In the genomic region with DNA sequence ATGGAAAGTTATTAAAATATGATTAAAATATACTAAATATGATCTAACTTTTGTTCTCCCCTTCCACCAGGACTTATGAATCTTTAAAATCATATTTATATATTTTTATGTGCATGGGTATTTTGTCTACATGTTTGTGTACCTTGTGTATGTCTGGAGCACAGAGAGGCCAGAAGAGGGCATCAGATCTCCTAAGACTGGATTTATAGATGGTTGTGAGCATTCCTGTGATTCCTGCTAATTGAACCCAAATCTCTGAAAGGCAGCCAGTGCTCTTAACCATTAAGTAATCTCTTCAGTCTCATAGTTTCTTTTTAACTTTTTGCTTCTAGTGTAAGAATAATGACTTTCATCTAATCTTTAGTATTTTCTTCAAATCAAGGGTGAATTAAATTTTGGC, we compare ENCODE assay signal across 31 mouse cellular contexts.
A peak's percentile ranks its signal among the peaks of the same experiment; 100 is the strongest.
DNase-seq lines count a peak whose midpoint lies in the region; ATAC-seq and TF ChIP-seq lines count a peak whose summit lies in the region.
"Had no signal": no experiment of that assay in that cellular context is flagged by ENCODE, and none has a peak within 500 bp of the region (broad histone marks: within the 10 kb centered on the region; RNA-seq: fewer than 3 reads in every experiment).

No protein-coding gene starts in this region.

- H3K9ac ChIP-seq in forebrain, postnatal 0 days = no peak overlapping the region
- no peak overlapping the region for H3K9ac ChIP-seq in forebrain, embryonic 16.5 days (replicated peaks; ENCODE audit: low read depth, low read length)
- H3K9ac ChIP-seq: heart, embryonic 12.5 days; hindbrain, embryonic 13.5 days; liver, embryonic 13.5 days; neural tube, embryonic 12.5 days had no signal

- DNase-seq in adrenal gland, adult 2 months = peak; percentile 7
- no peak for DNase-seq in adrenal gland, postnatal 25 days
- no peak for DNase-seq in forebrain, postnatal 0 days
- DNase-seq in A20 (ENCODE audit: low read depth, low spot score) (peak; percentile 17), liver (no peak)
- peak; percentile 2 to 15 for DNase-seq in adrenal gland, postnatal 36 days
- no peak for DNase-seq in cerebellum, adult 11-12 months
- DNase-seq: cerebellum, adult 11 months; cerebellum, adult 9-11 months; heart, adult 2 months; heart, postnatal 4 days; kidney, postnatal 14 days; layer of hippocampus, postnatal 36 days; left cerebral cortex, postnatal 4 days; liver, embryonic 13.5 days; lung, adult 18-20 months; right cerebral cortex, adult 18-20 months; thymus, adult 2 months; thymus, postnatal 36 days had no signal

- H3K4me3 ChIP-seq in forebrain, postnatal 0 days (ENCODE audit: low read depth, low read length) = no peak overlapping the region
- H3K4me3 ChIP-seq in forebrain, embryonic 16.5 days (replicated peaks; ENCODE audit: low read length) = no peak overlapping the region
- H3K4me3 ChIP-seq: heart, adult 2 months; heart, embryonic 12.5 days; hindbrain, embryonic 13.5 days; liver, embryonic 13.5 days; myocyte; neural tube, embryonic 12.5 days had no signal

- no peaks in the 10 kb centered on the region for H3K27me3 ChIP-seq in forebrain, postnatal 0 days (ENCODE audit: insufficient read depth, low read length)
- no peaks in the 10 kb centered on the region for H3K27me3 ChIP-seq in forebrain, embryonic 16.5 days (replicated peaks; ENCODE audit: control insufficient read depth, insufficient read depth, low read length)
- H3K27me3 ChIP-seq: heart, embryonic 12.5 days; hindbrain, embryonic 13.5 days; liver, embryonic 13.5 days; neural tube, embryonic 12.5 days; Patski had no signal

- no peak overlapping the region for H3K4me2 ChIP-seq in forebrain, postnatal 0 days (ENCODE audit: low read depth)
- no peak overlapping the region for H3K4me2 ChIP-seq in forebrain, embryonic 16.5 days (ENCODE audit: low read length)
- H3K4me2 ChIP-seq: heart, embryonic 12.5 days; hindbrain, embryonic 13.5 days; liver, embryonic 13.5 days; neural tube, embryonic 12.5 days had no signal

- H3K9me3 ChIP-seq in forebrain, postnatal 0 days (ENCODE audit: low read length) = no peaks in the 10 kb centered on the region
- H3K9me3 ChIP-seq in forebrain, embryonic 16.5 days (ENCODE audit: control insufficient read depth, low read length) = no peaks in the 10 kb centered on the region
- H3K9me3 ChIP-seq: heart, embryonic 12.5 days; hindbrain, embryonic 13.5 days; liver, embryonic 13.5 days; neural tube, embryonic 12.5 days had no signal

- ATAC-seq in forebrain, postnatal 0 days = no peak
- ATAC-seq in forebrain, embryonic 16.5 days = no peak
- ATAC-seq: CD4-positive, CD25-positive, alpha-beta regulatory T cell, adult 4 months; forebrain, embryonic 14.5 days; intestine, embryonic 16.5 days; lung, postnatal 0 days; midbrain, embryonic 16.5 days; Patski had no signal

- H3K4me1 ChIP-seq in forebrain, postnatal 0 days (ENCODE audit: insufficient read depth) = no peaks in the 10 kb centered on the region
- H3K4me1 ChIP-seq in forebrain, embryonic 16.5 days (replicated peaks; ENCODE audit: control insufficient read depth, insufficient read depth, low read length) = no peaks in the 10 kb centered on the region
- H3K4me1 ChIP-seq: heart, embryonic 12.5 days; hindbrain, embryonic 13.5 days; liver, embryonic 13.5 days; neural tube, embryonic 12.5 days had no signal

- 0 out of 2 replicates have a peak, but pooled peaks have one; percentile 8 for TF ChIP-seq CTCF in forebrain, postnatal 0 days (IDR thresholded peaks at IDR 0.05; ENCODE audit: low read depth)

- H3K36me3 ChIP-seq in forebrain, postnatal 0 days (ENCODE audit: insufficient read depth) = no peaks in the 10 kb centered on the region
- H3K36me3 ChIP-seq in forebrain, embryonic 16.5 days (ENCODE audit: control insufficient read depth, insufficient read depth) = no peaks in the 10 kb centered on the region
- H3K36me3 ChIP-seq: heart, embryonic 12.5 days; hindbrain, embryonic 13.5 days; liver, embryonic 13.5 days; neural tube, embryonic 12.5 days had no signal

- no peak overlapping the region for H3K27ac ChIP-seq in forebrain, postnatal 0 days (ENCODE audit: low read depth, low read length)
- no peak overlapping the region for H3K27ac ChIP-seq in forebrain, embryonic 16.5 days (ENCODE audit: low read length)
- H3K27ac ChIP-seq: heart, adult 2 months; hindbrain, embryonic 13.5 days; liver, embryonic 13.5 days; macrophage; neural tube, embryonic 12.5 days had no signal

Comparison
In these comparisons a context has a peak if more than half of its experiments do, and no peak if none do; other contexts are left out.
1. DNase-seq: peak in adrenal gland, adult 2 months (single experiment), A20 (single experiment) and adrenal gland, postnatal 36 days (2 of 2); none in adrenal gland, postnatal 25 days (single experiment), forebrain, postnatal 0 days (single experiment), liver (single experiment) and cerebellum, adult 11-12 months (single experiment).